Mouse (Mus musculus): Measurements from ENCODE around the gene Prpf18.
A peak's percentile ranks its signal among the peaks of the same experiment; 100 is the strongest.

GRCm38 (mm10) chr2:4601034-4601890 lies 50.7 kb downstream of the Prpf18 start:
- TF ChIP-seq POLR2A (IDR thresholded peaks at IDR 0.05; ENCODE audit: borderline replicate concordance, low read depth, low read length) (no peak), CTCF (IDR thresholded peaks at IDR 0.05; ENCODE audit: low read depth, low read length) (peak; percentile 42)
